Mouse (Mus musculus) adrenal gland, adult 2 months (tissue): Measurements from ENCODE around the gene Slc22a2. TPM values are rescaled to one million over a fixed set of nuclear protein-coding genes. Genes with fewer than 3 reads are reported as not detected.
A peak's percentile ranks its signal among the peaks of the same experiment; 100 is the strongest.
"Not testable (repeated sequence)": the region's sequence is repeated elsewhere in the genome, so short reads cannot be mapped to it uniquely, and the experiment has no call there.

Source experiments
- DNase-seq: peaks from one replicate; pipeline ENCODE4 v3.0.0; 2021
- long read RNA-seq: library from polyadenylated mRNA; stranded (forward); transcript quantifications from one replicate; pipeline ENCODE4 v2.0.0, GENCODE M21; 2021
- polyA plus RNA-seq: library from polyadenylated mRNA; depleted of rRNA; stranded (reverse); fragments of >200 nt; gene quantifications from 2 replicates; pipeline ENCODE4 v1.2.3, GENCODE M21; 2012; rRNA removed
- total RNA-seq, 2 experiments: library from RNA; stranded (reverse); gene quantifications; 2 replicates each; pipeline ENCODE4 v1.2.3; 2021

The Slc22a2 gene
- total RNA-seq (not detected), polyA plus RNA-seq (0.04 and 0.12 TPM in 2 replicates)
- long read RNA-seq: 0 reads

GRCm38 (mm10) chr17:12583991-12584390 lies at the start of gene Slc22a2:
TSS of gene Slc22a2 (plus strand) at chr17:12584132.
- no peak for DNase-seq

DNA sequence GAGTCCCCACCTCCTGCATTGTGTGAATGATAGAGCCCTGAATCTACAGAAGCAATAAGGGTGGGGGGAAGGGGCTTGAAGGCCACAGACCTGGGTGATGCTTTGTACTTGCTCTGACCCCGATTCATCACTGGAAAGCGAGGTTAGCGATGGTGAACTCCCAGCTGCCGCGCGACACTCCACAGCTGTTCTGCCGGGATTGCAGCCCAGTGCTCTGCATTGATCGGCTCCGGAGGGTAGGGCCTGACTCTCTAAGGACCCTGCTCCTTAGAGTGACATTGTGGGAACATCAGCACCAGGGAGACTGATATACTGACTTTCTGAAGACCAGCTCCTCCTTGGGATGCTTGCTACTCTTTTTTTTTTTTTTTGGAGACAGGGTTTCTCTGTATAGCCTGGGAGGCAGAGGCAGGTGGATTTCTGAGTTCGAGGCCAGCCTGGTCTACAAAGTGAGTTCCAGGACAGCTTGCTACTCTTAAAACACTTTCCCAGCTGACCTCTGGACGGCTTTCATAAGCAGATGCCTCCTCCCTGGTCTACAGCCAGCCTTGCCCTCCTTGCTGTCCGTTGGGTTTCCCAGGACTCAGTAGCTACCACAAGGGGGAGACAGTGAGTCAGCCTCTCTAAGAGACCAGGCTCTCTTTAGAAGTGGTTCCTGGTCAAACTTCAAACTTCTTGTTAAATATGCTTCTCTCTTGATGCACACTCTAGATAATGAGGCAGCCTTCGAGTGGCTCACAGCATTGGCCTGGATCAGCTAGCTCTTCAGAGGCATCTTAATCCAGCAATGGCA lies 49.4 kb upstream of the Slc22a2 start:
- DNase-seq: peak; percentile 77

DNA sequence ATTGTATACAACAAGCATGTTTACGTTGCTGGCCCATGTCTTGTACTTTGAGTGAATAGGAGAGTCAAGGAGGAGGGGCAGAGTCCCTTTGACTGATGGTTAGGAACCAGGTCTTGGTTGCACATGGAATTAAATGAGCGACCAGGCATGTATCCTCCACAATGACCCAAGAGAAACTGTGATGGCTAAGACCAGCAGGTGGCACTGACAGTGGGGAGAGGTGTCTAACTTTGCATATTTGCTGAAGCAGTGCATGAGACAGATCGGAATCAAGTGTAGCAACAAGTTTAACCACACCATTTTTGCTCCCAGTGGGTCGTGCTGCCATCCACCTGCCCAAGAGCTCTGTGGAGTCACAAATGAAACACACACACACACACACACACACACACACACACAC lies 21.7 kb upstream of the Slc22a2 start:
- no peak for DNase-seq

GRCm38 (mm10) chr17:12564481-12565000 lies 19.4 kb upstream of the Slc22a2 start:
- not testable (repeated sequence) for DNase-seq

GRCm38 (mm10) chr17:12565443-12565842 lies 18.5 kb upstream of the Slc22a2 start:
- DNase-seq: no peak

GRCm38 (mm10) chr17:12571316-12571715 lies 12.6 kb upstream of the Slc22a2 start:
- DNase-seq: peak; percentile 70

GRCm38 (mm10) chr17:12571924-12572463 lies 11.9 kb upstream of the Slc22a2 start:
- DNase-seq: peak; percentile 30

- no peak for DNase-seq
These were observed 8.5 kb upstream of the Slc22a2 start for GRCm38 (mm10) chr17:12575391-12575790.

DNA sequence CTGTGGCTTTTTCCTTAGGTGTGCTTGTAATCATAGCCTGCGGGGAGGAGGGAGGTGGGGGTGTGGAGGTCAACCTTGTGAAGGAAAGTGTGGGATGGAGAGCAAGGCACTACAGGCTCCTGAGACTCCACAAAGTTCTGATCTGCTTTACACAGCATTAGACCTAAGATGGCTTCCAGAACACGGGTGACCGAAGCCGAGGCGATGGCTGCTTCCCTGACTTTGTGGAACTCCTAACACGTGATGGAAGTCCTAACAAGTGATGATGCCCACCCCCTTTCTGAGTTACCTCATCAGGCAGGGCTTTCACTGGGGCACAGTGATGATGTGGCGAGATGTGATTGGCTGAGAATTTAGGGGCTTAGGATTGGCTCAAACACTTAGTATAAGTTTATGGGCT lies 6.8 kb upstream of the Slc22a2 start:
- DNase-seq: no peak

- DNase-seq: no peak
These were observed 1.4 kb downstream of the Slc22a2 start for GRCm38 (mm10) chr17:12585366-12585765.

DNA sequence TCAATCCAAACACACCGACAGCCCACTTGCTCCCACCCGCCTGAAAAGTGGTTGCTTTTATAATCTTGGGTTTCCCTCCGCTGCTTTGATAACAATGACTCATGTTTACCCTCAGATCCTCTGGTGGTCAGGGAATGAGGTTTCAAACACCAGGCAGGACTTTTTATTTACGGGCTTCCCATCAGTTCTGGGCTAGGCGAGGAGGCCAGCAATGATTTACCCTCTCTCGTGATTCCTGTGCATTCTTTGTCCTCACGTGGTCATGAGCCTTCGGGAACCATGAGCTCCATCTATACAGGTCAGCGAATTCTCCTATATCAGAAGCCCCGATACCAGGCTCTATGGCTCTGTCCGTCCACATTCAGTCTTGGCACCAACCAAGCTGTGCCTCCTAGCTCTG lies 3.0 kb downstream of the Slc22a2 start:
- DNase-seq: no peak

GRCm38 (mm10) chr17:12588801-12589247 lies 4.9 kb downstream of the Slc22a2 start:
- DNase-seq: no peak

DNA sequence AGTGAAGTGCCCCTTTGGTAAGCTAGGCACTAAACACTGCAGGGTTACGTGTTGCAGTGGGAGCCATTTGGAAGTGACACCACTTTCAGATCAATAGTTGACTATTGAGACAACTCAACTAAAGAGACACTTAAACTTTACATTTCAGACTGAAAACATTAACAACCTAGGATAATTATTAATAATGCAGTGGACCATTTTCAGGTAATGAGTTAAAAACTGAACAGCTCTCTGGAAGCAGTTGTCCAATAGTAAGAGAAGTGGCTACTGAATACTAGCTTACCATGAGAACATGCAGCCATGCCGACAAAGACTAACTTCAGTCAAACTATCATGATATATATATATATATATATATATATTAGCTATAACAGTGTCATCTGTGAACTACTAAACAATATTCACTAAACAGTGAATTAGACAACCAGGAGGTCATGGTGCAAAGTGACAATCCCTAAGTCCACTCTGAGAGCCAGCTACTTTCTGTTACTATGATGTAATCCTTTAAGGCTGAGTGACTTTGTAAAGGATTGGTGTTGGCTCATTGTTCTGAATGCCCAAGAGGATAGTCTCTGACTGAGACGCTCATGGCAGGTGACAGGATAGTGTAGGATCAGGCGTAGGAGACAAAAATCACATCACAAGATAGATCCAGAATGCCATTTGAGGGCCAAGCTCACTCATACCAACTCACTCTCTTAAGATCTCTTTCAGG lies 7.1 kb downstream of the Slc22a2 start:
- no peak for DNase-seq

DNA sequence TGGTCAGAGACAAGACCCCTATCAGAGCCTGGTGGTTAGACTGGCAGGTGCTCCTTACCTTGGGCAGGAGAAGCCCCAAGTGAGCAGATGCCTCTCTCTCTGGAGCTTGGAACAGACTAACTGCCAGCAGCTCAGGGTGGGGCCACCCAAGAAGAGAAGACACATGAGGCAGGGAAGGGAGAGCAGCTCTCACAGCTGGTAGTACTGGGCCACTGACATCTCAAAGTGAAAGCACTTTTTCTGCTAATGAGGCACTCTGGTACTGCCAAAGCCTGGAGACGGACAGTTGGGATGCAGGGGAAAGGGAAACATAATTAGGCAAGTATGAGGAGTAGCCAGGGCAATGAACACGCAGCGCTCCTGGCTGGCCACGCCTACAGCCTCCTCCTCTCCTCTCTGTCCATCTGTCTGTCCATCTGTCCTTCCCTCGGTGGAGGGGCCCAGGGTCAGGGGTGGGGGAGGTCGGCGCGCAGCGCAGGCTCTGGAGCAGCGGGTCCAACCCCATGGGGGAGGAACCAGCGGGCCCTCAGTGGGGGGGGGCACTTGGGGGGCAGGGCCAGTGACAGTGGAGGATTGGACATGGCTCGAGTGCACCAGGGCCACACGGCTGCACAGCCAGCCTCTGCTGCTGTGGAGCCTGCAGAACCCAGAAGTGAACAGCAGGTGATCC lies 12.0 kb downstream of the Slc22a2 start:
- no peak for DNase-seq

DNA sequence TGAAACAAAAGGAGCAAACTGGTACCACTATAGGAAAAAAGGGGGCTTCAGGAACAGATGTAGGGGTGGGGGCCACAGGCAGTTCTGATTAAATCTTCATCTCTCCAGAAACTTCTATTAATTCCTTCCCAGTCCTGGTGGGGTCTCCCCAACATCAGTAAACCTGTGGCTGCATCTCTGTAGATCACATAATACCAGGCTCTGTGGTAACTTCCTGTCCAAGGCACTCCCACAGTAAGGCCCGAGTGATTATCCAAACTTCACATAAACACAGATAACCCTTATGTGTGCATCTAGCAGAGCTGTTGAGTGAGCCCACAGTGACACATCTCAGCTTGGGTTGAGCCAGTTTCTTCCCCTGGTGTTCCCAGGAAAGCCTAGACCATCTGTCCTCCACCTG lies 22.7 kb downstream of the Slc22a2 start:
- no peak for DNase-seq

DNA sequence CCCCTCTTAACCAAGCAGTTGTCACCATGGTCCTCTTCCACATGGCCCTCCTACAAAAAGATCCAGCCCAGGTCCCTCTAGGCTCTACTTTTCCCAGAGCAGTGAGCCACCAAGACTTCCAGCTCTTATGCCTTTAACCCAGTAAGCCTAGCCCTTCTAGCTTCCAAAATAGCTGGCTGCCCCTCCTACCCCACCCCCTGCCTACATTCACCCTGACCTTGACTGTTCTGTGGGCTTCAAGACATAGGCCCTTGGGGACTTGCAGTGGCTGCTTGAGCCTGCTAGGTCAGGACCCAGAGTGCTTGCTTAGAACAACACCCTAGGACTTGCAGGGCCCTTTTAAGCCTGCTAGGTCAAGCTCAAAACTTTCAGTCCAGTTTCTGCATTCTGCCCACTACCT lies 23.3 kb downstream of the Slc22a2 start:
- DNase-seq: peak; percentile 19

DNA sequence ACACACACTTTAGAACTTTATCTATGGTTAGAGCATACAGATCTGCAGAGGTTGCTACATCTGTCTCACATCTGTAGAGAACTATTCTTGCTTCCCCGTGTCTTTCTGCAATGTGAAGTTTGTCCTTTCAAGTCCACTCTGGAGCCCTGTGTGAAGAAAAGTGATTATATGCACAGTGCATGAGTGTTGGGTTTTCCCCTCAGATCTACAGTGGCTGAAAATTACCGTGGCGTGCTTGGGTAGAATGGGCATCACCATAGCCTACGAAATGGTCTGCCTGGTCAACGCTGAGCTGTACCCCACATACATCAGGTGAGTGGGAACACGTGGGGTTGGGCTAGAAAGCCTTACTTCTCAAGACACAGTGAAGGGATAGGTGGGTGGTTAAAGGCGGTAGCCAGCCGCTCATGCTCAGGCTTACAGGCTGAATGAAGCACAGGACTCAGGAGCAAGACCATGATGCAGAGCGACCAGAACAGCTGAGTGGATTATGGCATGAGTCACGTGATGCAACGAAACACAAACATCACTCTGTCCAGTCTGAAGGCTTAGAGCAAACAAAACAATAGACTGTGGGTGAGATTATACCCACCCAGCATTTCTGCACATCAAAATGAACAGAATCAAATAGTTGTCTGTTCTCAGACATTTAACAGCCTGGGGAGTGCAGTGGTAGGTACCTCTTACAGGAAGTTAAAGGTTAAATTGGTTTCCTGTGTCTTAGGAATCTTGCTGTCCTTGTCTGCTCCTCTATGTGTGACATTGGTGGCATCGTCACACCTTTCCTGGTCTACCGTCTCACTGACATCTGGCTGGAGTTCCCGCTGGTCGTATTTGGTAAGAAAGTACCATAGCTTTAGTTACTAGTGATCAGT lies 30.8 kb downstream of the Slc22a2 start:
- no peak for DNase-seq

DNA sequence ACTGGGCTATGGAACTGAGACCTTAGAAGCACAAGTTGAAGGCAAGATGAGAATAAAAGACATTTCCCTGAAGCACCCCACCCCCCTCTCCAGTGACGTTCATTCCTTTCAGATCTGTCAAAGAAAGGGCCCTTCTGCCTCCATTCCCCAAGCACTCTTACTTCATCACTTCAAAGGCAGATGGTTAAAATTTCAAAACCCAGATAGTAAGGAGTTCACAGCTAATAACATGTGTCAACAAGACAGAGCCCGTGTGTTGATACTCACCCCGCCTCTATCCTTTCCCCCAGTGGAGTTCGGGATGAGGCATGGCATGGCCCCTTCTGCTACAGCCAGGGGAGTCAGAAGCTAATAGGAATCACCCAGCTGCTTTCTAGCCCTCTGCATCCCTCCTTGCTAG lies 31.5 kb downstream of the Slc22a2 start:
- DNase-seq: no peak

DNA sequence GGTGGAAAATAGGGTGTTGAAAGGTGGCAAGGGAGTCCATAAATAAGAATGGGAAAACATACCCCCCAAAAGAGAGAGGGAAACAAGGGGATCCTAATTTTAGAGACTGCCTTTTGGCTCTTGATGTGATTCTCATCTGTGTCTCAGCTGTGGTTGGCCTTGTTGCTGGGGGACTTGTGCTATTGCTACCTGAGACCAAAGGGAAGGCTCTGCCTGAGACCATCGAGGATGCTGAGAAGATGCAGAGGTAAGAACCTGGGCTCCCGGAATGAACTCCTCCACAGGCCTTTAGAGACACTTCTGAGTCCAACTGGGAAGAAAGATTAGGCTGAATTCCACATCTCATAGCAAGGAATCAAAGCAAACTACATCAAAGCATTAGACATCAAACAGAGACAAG lies 35.7 kb downstream of the Slc22a2 start:
- no peak for DNase-seq

- DNase-seq: no peak
These were observed 44.1 kb downstream of the Slc22a2 start for GRCm38 (mm10) chr17:12627983-12628382.
